Mouse (Mus musculus) forebrain, embryonic 11.5 days (tissue): Measurements from ENCODE around the gene Fut1. TPM values are rescaled to one million over a fixed set of nuclear protein-coding genes. Genes with fewer than 3 reads are reported as not detected.

Experiments used
- ATAC-seq: fragments of 200-750 bp; cut with Nextera tagmentation; replicated peaks from 2 replicates; pipeline ENCODE4 v1.8.0; 2017; ENCODE audit warnings: moderate TSS enrichment; ENCODE audit not compliant: low FRiP score
- DNase-seq: peaks from one replicate; pipeline ENCODE4 v3.0.0-alpha.2; 2017; ENCODE audit warnings: low spot score
- H3K27ac ChIP-seq: fragments of 300-500 bp; sonication (generic); 2 replicates; pipeline ENCODE4 v1.5.1; 2014; ENCODE audit warnings: low read depth, low read length
- H3K27me3 ChIP-seq: fragments of 300-500 bp; sonication (generic); 2 replicates; pipeline ENCODE4 v1.6.1; 2014; ENCODE audit warnings: mild to moderate bottlenecking, low read length, mixed read lengths; ENCODE audit not compliant: control insufficient read depth, insufficient read depth
- H3K36me3 ChIP-seq: fragments of 300-500 bp; sonication (generic); 2 replicates; pipeline ENCODE4 v1.6.1; 2014; ENCODE audit warnings: mild to moderate bottlenecking, low read length, moderate library complexity, mixed read lengths; ENCODE audit not compliant: control insufficient read depth, insufficient read depth
- H3K4me1 ChIP-seq: fragments of 300-500 bp; sonication (generic); replicated peaks from 2 replicates; pipeline ENCODE4 v1.6.1; 2014; ENCODE audit warnings: low read length, mixed read lengths; ENCODE audit not compliant: control insufficient read depth, insufficient read depth
- H3K4me2 ChIP-seq: fragments of 300-500 bp; sonication (generic); 2 replicates; pipeline ENCODE4 v1.6.1; 2014; ENCODE audit warnings: low read depth, mild to moderate bottlenecking, low read length, moderate library complexity, mixed read lengths; ENCODE audit not compliant: severe bottlenecking
- H3K4me3 ChIP-seq: fragments of 300-500 bp; sonication (generic); 2 replicates; pipeline ENCODE4 v1.5.1; 2014; ENCODE audit warnings: low read depth, low read length
- H3K9ac ChIP-seq: fragments of 300-500 bp; sonication (generic); 2 replicates; pipeline ENCODE4 v1.6.1; 2014; ENCODE audit warnings: low read length
- H3K9me3 ChIP-seq: fragments of 300-500 bp; sonication (generic); 2 replicates; pipeline ENCODE4 v1.6.1; 2016; ENCODE audit warnings: low read length, mixed read lengths; ENCODE audit not compliant: control insufficient read depth
- WGBS: fragments of 180-500 bp; shearing (Covaris S2); extraction: QIAGEN DNeasy Blood & Tissue Kit; methylation state at CpG from one replicate; pipeline ENCODE4 v1.1.7; 2014; 5-methylcytosine and 5-hydroxymethylcytosine counted together
- polyA plus RNA-seq: library from polyadenylated mRNA; unstranded; fragments of >200 nt; fragmentation: Nextera tagmentation; extraction: Ambion mirVana; gene quantifications from 2 replicates; pipeline ENCODE4 v1.2.1, GENCODE M21; 2014

Fut1 gene
- polyA plus RNA-seq, 1 experiment from 2014 or later: not detected

DNA sequence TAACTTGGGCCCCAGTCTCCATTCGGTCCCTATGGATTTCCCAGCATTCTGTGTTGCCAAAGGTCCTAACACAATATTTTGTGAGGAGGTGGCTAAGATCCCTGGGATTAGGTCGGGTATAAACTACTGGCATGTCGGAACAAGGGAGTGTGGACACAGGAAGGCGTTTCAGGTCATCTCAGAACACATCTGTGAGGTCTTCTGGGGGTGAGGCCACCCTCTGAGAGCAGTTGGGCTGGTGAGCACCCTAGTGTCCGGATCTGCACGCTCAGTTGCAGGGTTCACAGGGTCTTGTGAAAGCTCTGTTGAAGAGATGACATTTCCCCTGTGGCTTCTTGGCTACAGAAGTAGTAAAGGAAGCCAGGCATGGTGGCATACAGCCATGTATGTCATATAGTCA, 31.2 kb upstream of the Fut1 start:
- no peak overlapping the region for H3K4me2 ChIP-seq
- no peak for DNase-seq
- no peak for ATAC-seq
- H3K36me3 ChIP-seq: no peaks in the 10 kb centered on the region
- no peaks in the 10 kb centered on the region for H3K9me3 ChIP-seq
- H3K4me3 ChIP-seq: no peak overlapping the region
- H3K9ac ChIP-seq: no peak overlapping the region
- WGBS: 91% methylated on average over 6 of the region's 6 CpGs
- H3K4me1 ChIP-seq: no peaks in the 10 kb centered on the region
- no peaks in the 10 kb centered on the region for H3K27me3 ChIP-seq
- H3K27ac ChIP-seq: no peak overlapping the region

DNA sequence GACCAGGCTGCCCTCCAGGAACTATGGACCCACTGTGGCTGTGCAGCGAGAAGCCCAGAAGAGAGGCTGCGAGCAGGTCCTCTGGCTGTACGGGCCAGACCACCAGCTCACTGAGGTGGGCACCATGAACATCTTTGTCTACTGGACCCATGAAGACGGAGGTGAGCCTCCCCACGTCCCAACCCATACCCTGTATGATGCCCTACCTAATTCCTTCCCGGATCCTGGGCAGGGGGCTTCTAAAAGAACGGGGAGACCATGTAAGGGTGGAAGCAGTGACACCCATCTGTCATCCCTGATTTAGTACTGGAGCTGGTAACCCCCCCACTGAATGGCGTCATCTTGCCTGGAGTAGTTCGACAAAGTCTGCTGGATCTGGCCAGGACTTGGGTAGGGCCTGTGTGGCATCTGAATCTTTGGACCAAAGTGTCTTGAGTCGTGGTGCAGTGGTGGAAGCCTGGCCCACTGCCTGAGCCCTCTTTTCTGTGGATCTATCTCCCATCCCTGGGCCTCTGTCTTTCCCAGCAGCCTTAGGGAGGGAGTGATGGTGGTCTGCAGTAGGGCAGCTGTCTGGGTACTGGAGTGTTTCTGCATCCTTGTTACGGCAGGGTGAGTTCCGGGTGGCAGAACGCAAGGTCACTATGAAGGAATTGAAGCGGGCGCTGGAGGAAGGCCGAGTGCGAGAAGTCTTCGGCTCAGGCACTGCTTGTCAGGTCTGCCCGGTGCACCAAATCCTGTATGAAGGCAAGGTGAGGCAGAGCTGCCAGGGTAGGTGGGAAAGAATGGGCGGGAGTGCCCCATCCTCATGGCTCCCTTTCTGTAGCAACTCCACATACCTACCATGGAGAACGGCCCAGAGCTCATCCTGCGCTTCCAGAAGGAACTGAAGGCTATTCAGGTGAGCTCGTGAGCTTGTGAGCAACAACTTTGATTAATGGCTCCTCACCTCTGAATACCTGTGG, 29.2 kb upstream of the Fut1 start:
- H3K9ac ChIP-seq: no peak overlapping the region
- no peak overlapping the region for H3K27ac ChIP-seq
- no peak for ATAC-seq
- 91% methylated on average over 23 of the region's 23 CpGs for WGBS
- no peaks in the 10 kb centered on the region for H3K36me3 ChIP-seq
- no peaks in the 10 kb centered on the region for H3K9me3 ChIP-seq
- no peaks in the 10 kb centered on the region for H3K27me3 ChIP-seq
- no peak overlapping the region for H3K4me3 ChIP-seq
- no peaks in the 10 kb centered on the region for H3K4me1 ChIP-seq
- no peak overlapping the region for H3K4me2 ChIP-seq
- no peak for DNase-seq

GRCm38 (mm10) chr7:45589173-45589572, 27.9 kb upstream of the Fut1 start:
- H3K4me2 ChIP-seq: peak overlapping the region; percentile 32; the same call in 1 of the 2 replicates
- peak; percentile 97 for ATAC-seq
- H3K27ac ChIP-seq: no peak overlapping the region
- H3K9ac ChIP-seq: no peak overlapping the region
- peak; percentile 93 for DNase-seq
- H3K27me3 ChIP-seq: no peaks in the 10 kb centered on the region
- 7% methylated on average over 19 of the region's 19 CpGs for WGBS
- no peaks in the 10 kb centered on the region for H3K9me3 ChIP-seq
- no peaks in the 10 kb centered on the region for H3K4me1 ChIP-seq
- H3K36me3 ChIP-seq: no peaks in the 10 kb centered on the region
- peak overlapping the region; percentile 9; the same call in 1 of the 2 replicates for H3K4me3 ChIP-seq

DNA sequence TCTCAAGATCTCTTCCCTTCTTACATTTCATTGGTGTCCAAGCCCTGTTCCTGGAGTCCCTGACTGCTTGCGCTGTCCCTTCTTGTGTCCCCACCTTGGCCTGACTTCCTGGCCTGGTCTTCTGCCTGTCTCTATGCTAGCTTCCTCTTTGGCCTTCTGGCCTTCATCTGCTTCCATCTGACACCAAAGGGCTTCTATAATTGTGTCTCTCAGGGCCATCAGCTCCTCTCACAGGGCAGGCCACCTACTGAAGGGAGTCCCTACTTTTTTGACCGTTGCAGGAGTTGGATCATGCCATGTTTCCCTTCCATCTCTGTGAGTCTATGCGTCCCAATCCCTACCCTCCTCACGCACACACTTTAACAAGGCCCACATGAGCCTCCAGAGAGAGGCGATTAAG, 27.2 kb upstream of the Fut1 start:
- H3K4me1 ChIP-seq: no peaks in the 10 kb centered on the region
- no peaks in the 10 kb centered on the region for H3K9me3 ChIP-seq
- no peak for ATAC-seq
- WGBS: 89% methylated on average over 5 of the region's 5 CpGs
- H3K27ac ChIP-seq: no peak overlapping the region
- no peaks in the 10 kb centered on the region for H3K36me3 ChIP-seq
- H3K27me3 ChIP-seq: no peaks in the 10 kb centered on the region
- H3K4me2 ChIP-seq: no peak overlapping the region
- H3K4me3 ChIP-seq: no peak overlapping the region
- no peak for DNase-seq
- no peak overlapping the region for H3K9ac ChIP-seq

GRCm38 (mm10) chr7:45590874-45591273, 26.2 kb upstream of the Fut1 start:
- ATAC-seq: no peak
- H3K27me3 ChIP-seq: no peaks in the 10 kb centered on the region
- no peaks in the 10 kb centered on the region for H3K9me3 ChIP-seq
- H3K4me3 ChIP-seq: no peak overlapping the region
- H3K4me2 ChIP-seq: no peak overlapping the region
- H3K36me3 ChIP-seq: no peaks in the 10 kb centered on the region
- 64% methylated on average over 3 of the region's 3 CpGs for WGBS
- DNase-seq: no peak
- no peak overlapping the region for H3K9ac ChIP-seq
- no peak overlapping the region for H3K27ac ChIP-seq
- H3K4me1 ChIP-seq: no peaks in the 10 kb centered on the region

GRCm38 (mm10) chr7:45591880-45592279, 25.2 kb upstream of the Fut1 start:
- no peaks in the 10 kb centered on the region for H3K9me3 ChIP-seq
- no peaks in the 10 kb centered on the region for H3K4me1 ChIP-seq
- no peak overlapping the region for H3K27ac ChIP-seq
- no peak overlapping the region for H3K4me2 ChIP-seq
- no peak for ATAC-seq
- WGBS: 84% methylated on average over 7 of the region's 7 CpGs
- H3K4me3 ChIP-seq: no peak overlapping the region
- no peaks in the 10 kb centered on the region for H3K27me3 ChIP-seq
- no peak for DNase-seq
- H3K9ac ChIP-seq: no peak overlapping the region
- H3K36me3 ChIP-seq: no peaks in the 10 kb centered on the region

DNA sequence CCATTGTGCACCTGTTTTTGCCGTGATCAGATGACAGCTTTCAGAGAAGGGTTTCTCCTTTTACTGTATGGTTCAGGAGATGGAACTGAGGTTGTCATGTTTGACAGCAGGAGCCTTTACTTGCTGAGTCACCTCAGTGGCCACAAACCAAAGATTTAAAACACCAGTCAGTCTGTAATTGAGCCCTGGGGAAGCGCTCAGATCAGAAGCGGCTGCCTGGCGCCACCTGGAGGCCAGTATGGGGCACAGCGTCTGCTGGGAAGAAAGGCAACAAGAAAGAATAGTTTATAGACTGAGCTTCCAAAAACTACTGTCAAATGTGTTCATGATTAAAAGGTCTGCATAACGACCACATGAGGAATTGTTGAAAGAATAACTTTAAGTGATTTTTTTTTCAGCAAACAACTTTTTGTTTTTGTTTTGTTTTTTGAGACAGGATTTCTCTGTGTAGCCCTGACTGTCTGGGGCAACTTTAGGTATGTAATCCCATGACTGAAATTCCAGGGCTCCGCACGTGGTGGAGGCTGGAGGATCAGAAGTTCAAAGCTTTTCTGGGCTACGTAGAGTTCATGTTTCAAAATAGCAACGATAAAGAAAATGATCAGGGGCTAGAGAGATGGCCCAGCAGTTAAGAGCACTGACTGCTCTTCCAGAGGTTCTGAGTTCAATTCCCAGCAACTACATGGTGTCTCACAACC, 23.8 kb upstream of the Fut1 start:
- ATAC-seq (no peak), DNase-seq (peak; percentile 86)
- Histone ChIP-seq H3K4me2 (no peak overlapping the region), H3K36me3 (no peaks in the 10 kb centered on the region), H3K9ac (no peak overlapping the region), H3K9me3 (no peaks in the 10 kb centered on the region), H3K27me3 (no peaks in the 10 kb centered on the region), H3K4me3 (no peak overlapping the region), H3K4me1 (no peaks in the 10 kb centered on the region), H3K27ac (no peak overlapping the region)
- WGBS: 25% methylated on average over 10 of the region's 10 CpGs

GRCm38 (mm10) chr7:45595176-45595575, 21.9 kb upstream of the Fut1 start:
- no peak overlapping the region for H3K4me2 ChIP-seq
- H3K4me3 ChIP-seq: no peak overlapping the region
- 82% methylated on average over 4 of the region's 4 CpGs for WGBS
- H3K36me3 ChIP-seq: no peaks in the 10 kb centered on the region
- no peak overlapping the region for H3K9ac ChIP-seq
- H3K27me3 ChIP-seq: no peaks in the 10 kb centered on the region
- H3K27ac ChIP-seq: no peak overlapping the region
- H3K4me1 ChIP-seq: no peaks in the 10 kb centered on the region
- no peak for DNase-seq
- H3K9me3 ChIP-seq: no peaks in the 10 kb centered on the region
- ATAC-seq: no peak
